Mouse (Mus musculus) brain, adult 10 weeks (tissue): ENCODE data around the gene Nme3. TPM values are rescaled to one million over a fixed set of nuclear protein-coding genes. Genes with fewer than 3 reads are reported as not detected.

ENCODE experiments used
- polyA plus RNA-seq: library from polyadenylated mRNA; stranded (reverse); fragments of 350-450 nt; fragmentation: Illumina TruSeq; extraction: RNeasy Lipid Tissue Mini Kit (QIAGEN cat#74804); gene quantifications from one replicate; pipeline ENCODE4 v1.2.3, GENCODE M21; 2015; ENCODE audit warnings: low read depth, low replicate concordance

The Nme3 gene
- 78.4 TPM for polyA plus RNA-seq

DNA sequence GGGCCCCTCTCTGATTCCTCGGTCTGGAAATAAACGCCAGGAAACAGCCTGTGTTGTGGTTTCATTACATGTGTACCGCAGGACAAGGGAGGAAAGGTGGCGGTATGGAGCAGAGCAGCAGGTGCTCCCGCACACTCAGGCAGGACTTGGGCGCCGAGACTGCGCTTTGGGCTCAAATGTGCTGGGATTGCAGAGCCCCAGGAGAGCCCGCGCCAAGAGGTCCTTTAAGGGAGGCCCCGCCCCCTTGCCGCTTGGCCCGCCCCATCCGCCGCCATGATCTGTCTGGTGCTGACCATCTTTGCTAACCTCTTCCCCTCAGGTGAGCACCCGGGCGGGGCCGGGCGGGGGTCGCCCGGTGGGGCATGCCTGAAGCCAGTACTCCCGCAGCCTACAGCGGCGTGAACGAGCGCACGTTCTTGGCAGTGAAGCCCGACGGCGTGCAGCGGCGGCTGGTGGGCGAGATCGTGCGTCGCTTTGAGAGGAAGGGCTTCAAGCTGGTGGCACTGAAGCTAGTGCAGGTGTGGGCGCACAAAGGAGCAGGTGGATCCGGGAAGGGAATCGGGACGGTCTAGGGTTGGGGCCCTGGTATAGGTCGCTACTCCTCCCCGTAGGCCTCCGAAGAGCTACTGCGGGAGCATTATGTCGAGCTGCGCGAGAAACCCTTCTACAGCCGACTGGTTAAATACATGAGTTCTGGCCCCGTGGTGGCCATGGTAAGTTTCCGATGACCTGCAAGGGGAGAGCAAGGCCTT, at the start of gene Nme3:
Nme3 (plus strand) TSS at position 260 of the 752 bp plus-strand sequence.

DNA sequence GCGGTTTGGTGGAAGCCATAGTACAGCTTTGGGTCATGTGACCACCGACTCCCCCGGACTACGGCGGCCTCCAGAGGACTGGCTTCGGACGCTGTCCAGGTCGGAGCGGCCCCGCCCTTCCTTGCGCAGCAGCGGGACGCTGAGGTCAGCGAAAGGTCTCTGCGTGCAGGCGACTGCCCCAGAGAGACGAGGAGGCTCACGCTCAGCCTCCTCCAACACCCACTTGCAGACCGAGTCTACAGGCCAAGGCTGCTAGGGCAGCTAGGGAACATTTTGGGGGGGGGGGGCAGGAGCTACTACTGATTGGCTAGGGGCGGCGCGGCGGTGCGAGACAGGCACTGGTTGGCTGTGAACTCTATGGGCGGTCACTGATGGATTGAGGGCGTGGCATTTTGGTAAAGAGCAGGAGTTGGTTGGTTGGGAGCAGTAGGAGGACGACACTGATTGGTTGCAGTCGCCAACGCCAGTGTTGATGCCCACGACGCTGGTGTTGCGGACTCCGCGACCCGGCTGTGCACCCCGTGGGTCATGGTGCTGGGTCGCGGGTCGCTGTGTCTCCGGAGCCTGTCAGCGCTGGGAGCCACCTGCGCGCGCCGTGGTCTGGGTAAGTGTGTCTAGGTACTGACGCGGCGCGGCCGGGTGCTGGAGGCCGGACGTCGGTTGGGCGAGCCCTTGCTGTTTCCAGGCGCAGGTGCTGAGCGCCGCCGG, 46.1 kb upstream of the Nme3 start, which contains the start of gene Fahd1:
Fahd1 (minus strand) TSS at position 300 of the 708 bp plus-strand sequence.

DNA sequence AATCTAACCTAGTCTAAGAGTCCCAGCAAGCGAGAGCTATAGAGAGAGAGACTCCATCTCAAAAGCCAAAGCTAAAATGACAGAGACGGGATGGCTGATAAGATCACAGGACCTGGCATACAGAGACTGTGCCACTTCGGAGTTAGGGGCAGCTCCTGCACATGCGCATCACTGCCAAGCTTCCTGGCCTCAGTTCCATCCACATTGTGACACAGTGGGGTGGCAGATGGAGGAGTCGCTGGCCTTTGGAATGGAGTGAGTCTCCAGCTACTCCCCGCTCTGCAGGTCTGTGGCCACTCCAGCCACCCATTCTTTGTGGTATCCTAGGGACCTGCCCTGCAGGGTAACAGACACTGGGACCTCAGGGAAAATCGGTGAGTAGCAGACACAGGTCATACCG, 30.5 kb upstream of the Nme3 start, which contains the start of gene Igfals:
Igfals (plus strand) TSS at position 222 of the 400 bp plus-strand sequence.

DNA sequence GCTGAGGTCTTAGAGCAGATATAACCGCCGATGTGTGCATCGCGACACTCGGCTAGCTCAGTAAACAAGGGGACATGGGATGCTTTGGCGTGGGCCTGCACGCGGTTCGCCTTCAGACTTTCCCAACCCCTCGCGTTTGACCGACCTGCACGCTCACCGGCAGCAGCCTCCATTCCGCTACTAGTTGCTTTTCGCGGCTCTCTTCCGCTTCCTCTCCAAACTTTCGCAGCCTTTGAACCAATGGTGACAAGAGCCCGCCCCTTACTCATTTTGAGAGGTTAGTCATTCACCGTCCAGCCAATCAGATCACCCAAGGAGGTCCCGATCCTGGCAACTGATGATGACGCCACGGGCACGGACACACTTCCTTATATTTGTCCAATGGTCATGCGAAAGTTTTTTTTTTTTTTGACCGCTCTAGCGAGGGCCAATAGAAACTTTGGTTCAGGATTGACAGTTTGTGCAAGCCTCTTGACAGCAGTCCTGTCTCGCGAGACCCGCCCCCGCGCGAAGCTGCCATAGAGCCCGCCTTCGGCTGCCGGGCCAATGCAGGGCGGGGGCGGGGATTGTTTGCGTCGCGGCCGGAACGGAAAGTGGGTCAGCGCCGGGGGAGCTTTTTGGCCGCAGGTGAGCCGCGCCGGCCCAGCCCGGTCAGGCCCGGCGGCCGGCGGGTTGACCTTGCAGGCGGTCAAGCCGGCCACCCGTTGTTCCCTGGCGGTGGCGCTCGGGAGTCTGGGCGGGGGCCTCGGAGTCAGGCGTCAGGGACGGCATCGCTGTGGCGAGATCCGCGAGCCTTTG, 10.0 kb upstream of the Nme3 start, which contains the start of the genes Nubp2 and Spsb3:
Nubp2 (minus strand) TSS at position 216 of the 798 bp plus-strand sequence.
Spsb3 (plus strand) TSS at position 510 of the 798 bp plus-strand sequence.

DNA sequence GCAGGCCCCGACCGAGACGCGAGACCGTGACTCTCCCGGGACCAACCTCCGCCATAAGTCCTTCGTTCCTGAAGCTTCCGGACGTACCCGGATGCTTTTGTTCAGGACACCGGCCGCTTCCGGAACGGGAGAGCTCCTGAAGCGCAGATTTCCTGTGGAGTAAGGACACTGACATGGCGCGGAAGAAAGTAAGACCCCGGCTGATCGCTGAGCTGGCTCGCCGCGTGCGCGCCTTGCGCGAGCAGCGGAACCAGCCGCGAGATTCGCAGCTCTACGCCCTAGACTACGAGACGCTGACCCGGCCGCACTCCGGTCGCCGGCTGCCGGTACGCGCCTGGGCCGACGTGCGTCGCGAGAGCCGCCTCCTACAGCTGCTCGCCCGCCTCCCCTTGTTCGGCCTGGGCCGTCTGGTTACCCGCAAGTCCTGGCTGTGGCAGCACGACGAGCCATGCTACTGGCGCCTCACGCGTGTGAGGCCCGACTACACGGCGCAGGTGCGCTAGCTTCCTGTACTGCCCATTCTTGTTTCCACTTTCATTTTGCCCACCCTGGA, 1.2 kb upstream of the Nme3 start, which contains the start of the genes Eme2 and Mrps34:
Eme2 (minus strand) TSS at position 93 of the 553 bp plus-strand sequence.
Mrps34 (plus strand) TSS at position 122 of the 553 bp plus-strand sequence.

DNA sequence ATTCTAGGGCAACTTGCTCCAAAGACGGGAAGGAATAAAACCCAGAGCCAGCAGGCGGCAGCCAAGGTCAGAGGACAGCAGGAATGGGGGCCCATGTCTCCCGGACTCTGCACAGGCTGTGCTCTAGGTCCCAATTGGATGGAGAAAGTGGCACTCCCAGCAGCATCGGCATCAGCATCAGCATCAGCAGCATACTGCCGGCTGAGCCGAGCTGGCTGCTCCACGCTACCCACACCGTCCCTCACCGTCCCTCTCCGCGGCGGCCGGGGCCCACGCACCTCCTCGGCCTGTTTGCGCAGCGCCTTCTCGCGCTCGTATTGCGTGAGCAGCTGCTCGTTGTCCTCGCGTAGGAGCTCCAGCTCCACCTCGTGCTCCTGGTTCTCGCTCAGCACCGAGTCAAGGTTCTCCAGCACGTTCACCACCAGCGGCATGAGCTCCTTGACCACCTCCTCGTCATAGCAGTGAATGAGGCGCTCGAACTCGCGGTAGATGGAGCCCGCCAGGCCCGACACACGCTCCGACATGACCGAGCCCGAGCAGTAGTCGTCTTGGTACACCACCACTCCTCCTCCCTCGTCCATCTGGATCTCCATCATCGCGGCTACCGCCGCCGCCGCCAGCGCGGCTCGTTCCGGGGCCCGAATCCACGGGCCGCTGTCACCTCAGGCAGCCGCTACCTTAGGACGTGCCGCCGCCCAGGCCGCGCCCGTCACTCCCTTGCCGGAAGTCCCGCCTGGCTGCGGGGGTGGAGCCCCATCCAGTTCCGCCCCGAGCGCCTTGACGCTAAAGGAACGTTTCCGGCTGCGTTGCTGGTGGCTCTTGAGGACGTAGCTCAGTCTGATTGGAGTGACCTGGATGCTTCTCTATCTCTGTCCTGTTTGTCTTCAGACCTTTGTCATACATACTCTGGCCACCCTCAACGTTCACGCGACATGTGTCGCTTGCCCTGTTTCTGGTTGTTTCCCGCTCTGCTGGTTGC, 40.2 kb downstream of the Nme3 start, which contains the start of gene Mapk8ip3:
Mapk8ip3 (minus strand) TSS at position 719 of the 979 bp plus-strand sequence.

Other genes with a start within 250 kb of the Nme3 start
- gene Slc9a3r2, start 246.2 kb upstream of the Nme3 start, polyA plus RNA-seq, result 49.3 TPM
- gene Npw, start 238.0 kb upstream of the Nme3 start, polyA plus RNA-seq, result not detected
- gene Zfp598, start 226.8 kb upstream of the Nme3 start, polyA plus RNA-seq, result 31.2 TPM
- 193 TPM for gene Syngr3, start 206.5 kb upstream of the Nme3 start, polyA plus RNA-seq
- 22.1 TPM for gene Gfer, start 200.3 kb upstream of the Nme3 start, polyA plus RNA-seq
- gene Noxo1, start 200.3 kb upstream of the Nme3 start, polyA plus RNA-seq, result 3.3 TPM
- gene Tbl3, start 188.8 kb upstream of the Nme3 start, polyA plus RNA-seq, result 28.6 TPM
- gene Rnf151, start 178.4 kb upstream of the Nme3 start, polyA plus RNA-seq, result not detected
- gene Rps2, start 178.4 kb upstream of the Nme3 start, polyA plus RNA-seq, result 796 TPM
- 517 TPM for gene Ndufb10, start 172.0 kb upstream of the Nme3 start, polyA plus RNA-seq
- gene Rpl3l, start 168.7 kb upstream of the Nme3 start, polyA plus RNA-seq, result 1.1 TPM
- 54.9 TPM for gene Msrb1, start 159.9 kb upstream of the Nme3 start, polyA plus RNA-seq
- gene Hs3st6, start 143.5 kb upstream of the Nme3 start, polyA plus RNA-seq, result not detected
- gene Meiob, start 92.2 kb upstream of the Nme3 start, polyA plus RNA-seq, result not detected
- gene Hagh, start 56.4 kb upstream of the Nme3 start, polyA plus RNA-seq, result 182 TPM
- gene Fahd1, start 46.1 kb upstream of the Nme3 start, polyA plus RNA-seq, result 30.6 TPM
- gene Igfals, start 30.5 kb upstream of the Nme3 start, polyA plus RNA-seq, result not detected
- 42.4 TPM for gene Nubp2, start 10.2 kb upstream of the Nme3 start, polyA plus RNA-seq
- 74.8 TPM for gene Spsb3, start 9.9 kb upstream of the Nme3 start, polyA plus RNA-seq
- 29.7 TPM for gene Eme2, start 1.4 kb upstream of the Nme3 start, polyA plus RNA-seq
- 84.8 TPM for gene Mrps34, start 1.4 kb upstream of the Nme3 start, polyA plus RNA-seq
- 214 TPM for gene Mapk8ip3, start 40.5 kb downstream of the Nme3 start, polyA plus RNA-seq
- gene Jpt2, start 64.2 kb downstream of the Nme3 start, polyA plus RNA-seq, result 7.4 TPM
- 11.8 TPM for gene Cramp1l, start 119.3 kb downstream of the Nme3 start, polyA plus RNA-seq
- 13.7 TPM for gene Ift140, start 119.6 kb downstream of the Nme3 start, polyA plus RNA-seq
- 13.5 TPM for gene Tmem204, start 187.1 kb downstream of the Nme3 start, polyA plus RNA-seq
- 26.7 TPM for gene Telo2, start 219.5 kb downstream of the Nme3 start, polyA plus RNA-seq
- gene Ptx4, start 224.3 kb downstream of the Nme3 start, polyA plus RNA-seq, result not detected
- gene Clcn7, start 236.9 kb downstream of the Nme3 start, polyA plus RNA-seq, result 34.5 TPM